Mouse (Mus musculus): ENCODE measurements around the gene Per2. TPM values are rescaled to one million over a fixed set of nuclear protein-coding genes. Genes with fewer than 3 reads are reported as not detected.

Per2 gene
- 6.6 and 8.3 TPM in 2 replicates for polyA plus RNA-seq (2014; fragmentation: Nextera tagmentation; extraction: Ambion mirVana)

DNA sequence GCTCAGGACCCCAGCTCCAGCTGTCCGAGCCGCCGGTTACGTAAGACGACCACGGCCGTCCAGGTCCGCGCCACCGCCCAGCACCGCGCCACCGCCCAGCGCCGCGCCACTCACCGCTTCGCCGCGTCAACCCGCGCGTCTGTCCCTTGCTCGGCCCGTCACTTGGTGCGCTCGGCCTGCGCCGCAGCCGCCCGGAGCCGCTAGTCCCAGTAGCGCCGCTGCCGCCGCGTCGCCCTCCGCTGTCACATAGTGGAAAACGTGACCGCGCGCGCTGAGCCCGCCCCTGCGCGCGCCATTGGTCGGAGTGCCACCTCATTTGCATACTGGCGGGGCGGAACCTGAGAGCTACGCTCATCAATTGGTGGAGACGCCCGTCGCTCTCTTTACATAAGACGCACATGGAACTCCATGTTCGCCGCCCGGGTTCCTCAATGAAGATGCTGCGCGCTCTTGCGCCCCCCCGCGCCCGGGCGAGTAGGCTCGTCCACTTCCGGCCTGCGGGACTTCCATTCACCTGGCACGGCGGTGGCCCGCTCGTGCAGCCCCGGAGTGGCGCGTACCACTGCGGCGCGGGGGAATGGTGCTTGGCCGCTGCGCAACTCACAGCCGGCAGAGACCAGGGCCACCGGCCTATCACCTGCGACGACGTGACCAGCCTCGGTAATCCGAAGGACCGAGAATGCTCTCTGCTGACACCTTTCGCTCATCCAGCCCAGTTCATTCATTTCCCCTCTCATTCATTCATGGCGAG is at the start of gene Per2:
TSS of gene Per2 (minus strand) at position 266 of the 751 bp plus-strand sequence.
- H3K4me3 ChIP-seq (ENCODE audit: low read depth, low read length) = peak within 1 kb of the TSS; percentile 70
- peaks cover 38% of the 10 kb centered on the region for H3K4me1 ChIP-seq (ENCODE audit: insufficient read depth)
- H3K27me3 ChIP-seq (ENCODE audit: insufficient read depth, low read length) = no peaks in the 10 kb centered on the region
- ATAC-seq (ENCODE audit: insufficient read depth) (peak; percentile 92), DNase-seq (peak; percentile 100)
- no peaks in the 10 kb centered on the region for H3K36me3 ChIP-seq (ENCODE audit: insufficient read depth)
- WGBS = under 1% methylated on average over 91 of the region's 91 CpGs
- TF ChIP-seq CTCF (IDR thresholded peaks at IDR 0.05; ENCODE audit: low read depth) = peak; percentile 35
- H3K4me2 ChIP-seq = peak within 1 kb of the TSS; percentile 89
- peak within 1 kb of the TSS; percentile 97 for H3K27ac ChIP-seq (ENCODE audit: low read depth)
- H3K9ac ChIP-seq = peak within 1 kb of the TSS; percentile 69
- H3K9me3 ChIP-seq (ENCODE audit: low read depth, low read length) = no peaks in the 10 kb centered on the region

DNA sequence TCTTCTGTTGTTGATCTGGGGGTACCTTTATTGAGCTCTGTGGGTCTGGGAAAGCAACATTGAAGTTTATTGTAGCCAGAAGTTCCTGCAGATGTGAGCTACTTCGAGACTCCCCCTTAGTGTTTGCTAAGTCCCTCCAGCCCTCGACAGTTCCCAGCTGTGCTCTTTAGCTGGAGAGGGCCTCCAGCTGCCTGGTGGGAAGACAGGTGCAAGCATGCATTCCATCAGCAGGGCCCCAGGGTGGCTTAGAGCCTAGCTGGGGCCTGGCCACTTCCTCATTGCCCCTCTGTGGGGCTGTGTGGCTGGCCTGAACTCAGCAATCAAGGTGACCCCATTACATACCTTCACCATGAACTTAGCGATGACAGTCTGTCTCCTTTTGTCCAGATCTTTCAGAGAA is 45.5 kb upstream of the Per2 start:
- peaks cover 59% of the 10 kb centered on the region for H3K36me3 ChIP-seq (ENCODE audit: insufficient read depth)
- no peak for DNase-seq
- no peak overlapping the region for H3K9ac ChIP-seq
- no peaks in the 10 kb centered on the region for H3K4me1 ChIP-seq (ENCODE audit: insufficient read depth)
- H3K27ac ChIP-seq (ENCODE audit: low read depth) = no peak overlapping the region
- no peaks in the 10 kb centered on the region for H3K27me3 ChIP-seq (ENCODE audit: insufficient read depth, low read length)
- no peak overlapping the region for H3K4me3 ChIP-seq (ENCODE audit: low read depth, low read length)
- WGBS = 40% methylated on average over 3 of the region's 3 CpGs
- TF ChIP-seq CTCF (IDR thresholded peaks at IDR 0.05; ENCODE audit: low read depth) = no peak
- no peak for ATAC-seq (ENCODE audit: insufficient read depth)
- no peak overlapping the region for H3K4me2 ChIP-seq
- H3K9me3 ChIP-seq (ENCODE audit: low read depth, low read length) = no peaks in the 10 kb centered on the region

DNA sequence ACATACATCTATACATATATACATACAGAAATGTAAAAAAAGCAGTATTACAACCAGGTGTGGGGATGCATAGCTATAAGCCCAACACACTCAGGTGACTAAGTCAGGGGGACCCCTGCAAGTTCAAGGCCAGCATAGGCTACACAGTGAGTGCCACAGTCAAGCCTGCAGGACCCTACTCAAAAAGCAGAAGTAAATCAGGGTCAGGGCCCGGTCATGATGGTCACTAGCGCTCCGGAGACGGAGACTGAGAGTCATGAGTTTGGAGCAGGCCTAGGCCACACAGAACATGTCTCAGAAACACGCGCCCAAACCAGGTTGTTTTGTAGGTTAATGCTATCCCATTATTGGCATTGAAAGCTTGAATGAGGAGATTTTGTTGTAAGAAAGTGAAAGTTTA is 39.5 kb upstream of the Per2 start:
- no peaks in the 10 kb centered on the region for H3K9me3 ChIP-seq (ENCODE audit: low read depth, low read length)
- H3K4me2 ChIP-seq = no peak overlapping the region
- no peak overlapping the region for H3K27ac ChIP-seq (ENCODE audit: low read depth)
- no peak overlapping the region for H3K4me3 ChIP-seq (ENCODE audit: low read depth, low read length)
- no peak for TF ChIP-seq CTCF (IDR thresholded peaks at IDR 0.05; ENCODE audit: low read depth)
- WGBS = 94% methylated on average over 6 of the region's 6 CpGs
- no peak overlapping the region for H3K9ac ChIP-seq
- H3K36me3 ChIP-seq (ENCODE audit: insufficient read depth) = peaks cover 33% of the 10 kb centered on the region
- no peak for DNase-seq
- no peak for ATAC-seq (ENCODE audit: insufficient read depth)
- no peaks in the 10 kb centered on the region; the same call in 1 of the 2 replicates for H3K4me1 ChIP-seq (ENCODE audit: insufficient read depth)
- no peaks in the 10 kb centered on the region for H3K27me3 ChIP-seq (ENCODE audit: insufficient read depth, low read length)

DNA sequence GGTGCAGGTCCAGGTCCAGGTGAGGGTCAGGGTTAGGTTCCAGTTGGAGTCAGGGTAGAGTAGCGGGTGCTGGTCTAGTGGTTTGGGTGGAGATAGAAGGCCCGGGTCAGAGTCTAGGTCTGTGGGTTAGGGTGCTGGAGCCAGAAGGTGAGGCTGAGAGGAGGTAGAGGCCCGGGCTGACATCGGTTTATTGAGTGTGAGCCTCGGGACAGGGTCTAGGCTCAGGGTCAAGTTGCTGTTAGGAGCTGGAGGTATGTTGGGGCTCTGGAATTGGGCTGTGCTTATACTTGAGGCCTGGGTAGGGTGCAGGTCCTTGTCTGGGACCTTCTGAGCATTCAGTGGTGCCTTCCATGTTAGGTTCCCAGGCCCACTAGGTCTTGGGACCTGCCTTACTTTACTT is 36.2 kb upstream of the Per2 start:
- ATAC-seq (ENCODE audit: insufficient read depth) = no peak

DNA sequence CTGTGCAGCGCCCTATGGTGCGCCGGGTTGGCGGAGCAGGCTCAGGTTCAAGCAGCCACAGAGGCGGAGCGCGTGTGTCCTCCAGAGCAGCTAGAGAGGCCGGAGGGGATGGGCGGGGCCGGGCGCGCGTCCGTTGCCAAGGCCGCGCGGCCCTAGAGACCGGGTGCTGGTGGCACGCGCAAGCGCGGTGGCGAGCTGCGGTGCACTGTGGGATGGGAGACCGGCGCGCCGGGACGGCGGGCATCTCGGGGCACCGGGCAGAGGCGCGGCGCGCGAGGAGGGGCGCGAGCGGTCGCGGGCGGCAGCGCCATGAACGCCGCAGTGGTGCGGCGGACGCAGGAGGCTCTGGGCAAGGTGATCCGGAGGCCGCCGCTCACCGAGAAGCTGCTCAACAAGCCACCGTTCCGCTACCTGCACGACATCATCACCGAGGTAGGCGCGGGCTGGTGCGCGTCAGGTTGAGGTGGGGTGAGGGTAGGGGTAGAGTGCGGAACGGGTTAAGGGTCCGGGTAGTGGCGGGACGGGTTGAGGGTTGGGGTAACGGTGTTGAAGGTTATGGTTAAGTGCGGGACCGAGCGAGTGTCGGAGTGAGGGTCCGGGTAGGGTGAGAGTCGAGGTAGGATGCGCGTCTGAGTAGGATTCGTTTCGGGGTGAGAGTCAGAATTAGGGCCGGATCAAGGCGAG is 35.5 kb upstream of the Per2 start, which contains the start of gene Traf3ip1:
TSS of gene Traf3ip1 (plus strand) at position 191 of the 684 bp plus-strand sequence.
- DNase-seq (peak; percentile 94), ATAC-seq (ENCODE audit: insufficient read depth) (peak; percentile 99)
- H3K36me3 ChIP-seq (ENCODE audit: insufficient read depth) = no peaks in the 10 kb centered on the region
- no peaks in the 10 kb centered on the region for H3K9me3 ChIP-seq (ENCODE audit: low read depth, low read length)
- H3K9ac ChIP-seq = peak within 1 kb of the TSS; percentile 74
- no peaks in the 10 kb centered on the region for H3K27me3 ChIP-seq (ENCODE audit: insufficient read depth, low read length)
- H3K4me1 ChIP-seq (ENCODE audit: insufficient read depth) = no peaks in the 10 kb centered on the region; the same call in 1 of the 2 replicates
- WGBS = under 1% methylated on average over 79 of the region's 79 CpGs
- peak within 1 kb of the TSS; percentile 90 for H3K4me3 ChIP-seq (ENCODE audit: low read depth, low read length)
- peak within 1 kb of the TSS; percentile 89 for H3K4me2 ChIP-seq
- H3K27ac ChIP-seq (ENCODE audit: low read depth) = no peak within 1 kb of the TSS
- TF ChIP-seq CTCF (IDR thresholded peaks at IDR 0.05; ENCODE audit: low read depth) = 0 out of 2 replicates have a peak, but pooled peaks have one; percentile 3

More for the DNA sequence above, 36.2 kb upstream of the Per2 start:
- H3K9me3 ChIP-seq (ENCODE audit: low read depth, low read length) = no peaks in the 10 kb centered on the region
- peak overlapping the region; percentile 90 for H3K4me3 ChIP-seq (ENCODE audit: low read depth, low read length)
- H3K9ac ChIP-seq = peak overlapping the region; percentile 74
- no peaks in the 10 kb centered on the region; the same call in 1 of the 2 replicates for H3K4me1 ChIP-seq (ENCODE audit: insufficient read depth)
- H3K36me3 ChIP-seq (ENCODE audit: insufficient read depth) = peaks cover 5% of the 10 kb centered on the region; the same call in 1 of the 2 replicates
- no peak for DNase-seq
- peak overlapping the region; percentile 89 for H3K4me2 ChIP-seq
- no peak overlapping the region for H3K27ac ChIP-seq (ENCODE audit: low read depth)
- WGBS = 30% methylated on average over 5 of the region's 5 CpGs
- TF ChIP-seq CTCF (IDR thresholded peaks at IDR 0.05; ENCODE audit: low read depth) = no peak
- H3K27me3 ChIP-seq (ENCODE audit: insufficient read depth, low read length) = no peaks in the 10 kb centered on the region

DNA sequence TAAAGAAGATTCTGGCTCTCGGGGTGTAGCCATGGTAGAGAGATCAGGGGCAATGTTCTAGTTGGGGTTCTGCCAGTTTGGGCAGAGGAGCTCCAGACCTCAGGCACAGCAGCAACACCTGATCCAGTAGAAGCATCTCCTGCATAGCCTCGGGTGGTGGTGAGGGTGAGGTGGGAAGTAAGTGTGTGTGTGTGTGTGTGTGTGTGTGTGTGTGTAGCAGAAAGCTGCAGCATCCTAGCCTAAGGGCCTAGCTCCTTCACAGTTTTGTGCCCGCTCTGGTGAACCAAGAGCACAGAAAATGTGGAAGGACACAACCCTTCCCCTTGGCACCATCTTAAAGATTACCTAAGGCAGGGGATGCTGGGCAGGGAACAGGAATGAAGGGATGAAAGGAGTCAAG is 34.8 kb upstream of the Per2 start:
- Histone ChIP-seq H3K9ac (peak overlapping the region; percentile 2; the same call in 1 of the 2 replicates), H3K4me3 (ENCODE audit: low read depth, low read length) (peak overlapping the region; percentile 90), H3K27ac (ENCODE audit: low read depth) (no peak overlapping the region), H3K36me3 (ENCODE audit: insufficient read depth) (no peaks in the 10 kb centered on the region), H3K9me3 (ENCODE audit: low read depth, low read length) (no peaks in the 10 kb centered on the region), H3K4me1 (ENCODE audit: insufficient read depth) (no peaks in the 10 kb centered on the region; the same call in 1 of the 2 replicates), H3K4me2 (peak overlapping the region; percentile 89), H3K27me3 (ENCODE audit: insufficient read depth, low read length) (no peaks in the 10 kb centered on the region)
- WGBS = 34% methylated on average over 3 of the region's 3 CpGs
- no peak for TF ChIP-seq CTCF (IDR thresholded peaks at IDR 0.05; ENCODE audit: low read depth)
- ATAC-seq (ENCODE audit: insufficient read depth) (no peak), DNase-seq (no peak)

DNA sequence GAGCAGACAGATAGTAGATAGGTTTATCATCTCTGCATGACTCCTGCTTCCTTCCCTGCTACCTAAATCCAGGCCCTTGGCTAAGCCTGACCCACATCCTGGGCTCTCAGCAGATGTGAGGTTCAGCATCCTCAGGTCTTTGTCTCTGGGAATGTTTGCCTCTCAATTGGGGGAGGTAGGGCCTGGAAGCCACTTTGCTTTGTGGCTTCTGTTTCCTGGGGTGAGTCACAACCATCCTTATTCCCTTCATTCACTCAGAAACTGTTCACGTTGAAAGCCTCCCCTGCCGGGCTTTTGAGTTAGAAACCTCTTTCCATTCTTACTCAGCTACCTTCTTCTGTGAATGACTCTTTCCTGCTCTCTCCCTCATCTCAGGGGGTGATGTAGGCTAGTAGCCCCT is 33.6 kb upstream of the Per2 start:
- no peaks in the 10 kb centered on the region for H3K36me3 ChIP-seq (ENCODE audit: insufficient read depth)
- TF ChIP-seq CTCF (IDR thresholded peaks at IDR 0.05; ENCODE audit: low read depth) = no peak
- H3K4me3 ChIP-seq (ENCODE audit: low read depth, low read length) = no peak overlapping the region
- H3K27ac ChIP-seq (ENCODE audit: low read depth) = no peak overlapping the region
- H3K27me3 ChIP-seq (ENCODE audit: insufficient read depth, low read length) = no peaks in the 10 kb centered on the region
- ATAC-seq (ENCODE audit: insufficient read depth) (no peak), DNase-seq (no peak)
- no peak overlapping the region for H3K4me2 ChIP-seq
- no peaks in the 10 kb centered on the region; the same call in 1 of the 2 replicates for H3K4me1 ChIP-seq (ENCODE audit: insufficient read depth)
- H3K9ac ChIP-seq = no peak overlapping the region
- no peaks in the 10 kb centered on the region for H3K9me3 ChIP-seq (ENCODE audit: low read depth, low read length)
- 36% methylated on average over 2 of the region's 2 CpGs for WGBS

All from lung, embryonic 14.5 days (tissue).